Mouse (Mus musculus) stomach, embryonic 16.5 days (tissue): ENCODE data around the gene Vmn2r58. TPM values are rescaled to one million over a fixed set of nuclear protein-coding genes. Genes with fewer than 3 reads are reported as not detected.
"Not testable (repeated sequence)": the region's sequence is repeated elsewhere in the genome, so short reads cannot be mapped to it uniquely, and the experiment has no call there.

ENCODE experiments used
- ATAC-seq: fragments of 200-750 bp; cut with Nextera tagmentation; 2 replicates; pipeline ENCODE4 v1.8.0; 2017; ENCODE audit warnings: moderate number of reproducible peaks, moderate TSS enrichment; ENCODE audit not compliant: insufficient read depth, low FRiP score
- H3K27ac ChIP-seq: fragments of 300-500 bp; sonication (generic); 2 replicates; pipeline ENCODE4 v1.5.1; 2014; ENCODE audit warnings: low read length
- H3K27me3 ChIP-seq: fragments of 300-500 bp; sonication (generic); 2 replicates; pipeline ENCODE4 v1.6.1; 2014; ENCODE audit warnings: low read length, control low read depth, mixed read lengths; ENCODE audit not compliant: control insufficient read depth, insufficient read depth
- H3K36me3 ChIP-seq: fragments of 300-500 bp; sonication (generic); 2 replicates; pipeline ENCODE4 v1.6.1; 2014; ENCODE audit warnings: low read length; ENCODE audit not compliant: control insufficient read depth, insufficient read depth
- H3K4me1 ChIP-seq: fragments of 300-500 bp; sonication (generic); 2 replicates; pipeline ENCODE4 v1.6.1; 2014; ENCODE audit warnings: low read length, control low read depth, mixed read lengths; ENCODE audit not compliant: control insufficient read depth, insufficient read depth
- H3K4me2 ChIP-seq: fragments of 300-500 bp; sonication (generic); 2 replicates; pipeline ENCODE4 v1.6.1; 2014; ENCODE audit warnings: low read depth, low read length, mixed read lengths
- H3K4me3 ChIP-seq: fragments of 300-500 bp; sonication (generic); replicated peaks from 2 replicates; pipeline ENCODE4 v1.5.1; 2014; ENCODE audit warnings: mild to moderate bottlenecking, low read length
- H3K9ac ChIP-seq: fragments of 300-500 bp; sonication (generic); 2 replicates; pipeline ENCODE4 v1.6.1; 2014; ENCODE audit warnings: low read length
- H3K9me3 ChIP-seq: fragments of 300-500 bp; sonication (generic); replicated peaks from 2 replicates; pipeline ENCODE4 v1.6.1; 2016; ENCODE audit warnings: low read length, control low read depth; ENCODE audit not compliant: control insufficient read depth
- WGBS: fragments of 180-500 bp; shearing (Covaris S2); extraction: QIAGEN DNeasy Blood & Tissue Kit; methylation state at CpG from one replicate; pipeline ENCODE4 v1.1.7; 2014; 5-methylcytosine and 5-hydroxymethylcytosine counted together
- polyA plus RNA-seq: library from polyadenylated mRNA; unstranded; fragments of >200 nt; fragmentation: Nextera tagmentation; extraction: Ambion mirVana; gene quantifications from 2 replicates; pipeline ENCODE4 v1.2.1, GENCODE M21; 2015

The Vmn2r58 gene
- not detected in 2 replicates for polyA plus RNA-seq

DNA sequence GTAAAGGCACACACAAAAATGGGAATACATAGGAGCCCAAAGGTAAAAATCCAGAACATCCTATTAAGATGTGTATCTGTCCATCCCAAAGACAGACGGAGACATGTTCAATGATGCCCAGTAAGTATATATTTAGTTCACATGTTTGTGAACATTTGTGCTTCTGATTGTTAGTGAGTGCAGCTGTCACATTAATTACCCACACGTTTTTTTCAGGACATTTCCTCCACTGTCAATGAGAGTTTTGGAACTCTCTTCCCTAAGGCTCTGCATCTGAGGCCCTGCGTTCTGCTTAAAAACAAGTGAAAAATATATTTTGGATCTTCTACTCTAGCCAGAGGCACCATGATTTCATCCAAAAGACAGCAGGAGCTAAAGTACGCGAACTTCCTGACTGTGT, at the start of gene Vmn2r58:
TSS of gene Vmn2r58 (minus strand) at position 101 of the 400 bp plus-strand sequence.
- not testable (repeated sequence) for H3K4me2 ChIP-seq, H3K27ac ChIP-seq, H3K36me3 ChIP-seq, H3K27me3 ChIP-seq, H3K4me3 ChIP-seq, H3K9ac ChIP-seq, H3K4me1 ChIP-seq, H3K9me3 ChIP-seq, ATAC-seq
- WGBS = 73% methylated on average over 5 of the region's 5 CpGs

Other genes starting within 250 kb of the Vmn2r58 start
- 9.0 and 11.0 TPM in 2 replicates for gene Zfp788, start 239.5 kb downstream of the Vmn2r58 start, polyA plus RNA-seq
- gene Vmn2r59, start 186.3 kb upstream of the Vmn2r58 start, polyA plus RNA-seq = not detected in 2 replicates
- not detected in 2 replicates for gene Vmn2r60, start 235.1 kb upstream of the Vmn2r58 start, polyA plus RNA-seq